Mouse (Mus musculus): ENCODE data around the gene Edc3. TPM values are rescaled to one million over a fixed set of nuclear protein-coding genes. Genes with fewer than 3 reads are reported as not detected.
A peak's percentile ranks its signal among the peaks of the same experiment; 100 is the strongest.

Edc3 gene
- polyA plus RNA-seq, 1 experiment: 8.1 TPM

- TF ChIP-seq CTCF (IDR thresholded peaks at IDR 0.05; ENCODE audit: control insufficient read depth, insufficient read depth, insufficient replicate concordance, low read depth, low read length) (no peak), POLR2A (IDR thresholded peaks at IDR 0.05; ENCODE audit: control insufficient read depth, low read depth, low read length) (no peak)
- H3K4me1 ChIP-seq (ENCODE audit: control insufficient read depth, insufficient read depth, low read length): peaks cover 14% of the 10 kb centered on the region
- H3K36me3 ChIP-seq (ENCODE audit: control insufficient read depth, insufficient read depth, low read length): no peaks in the 10 kb centered on the region
- no peak overlapping the region for H3K4me3 ChIP-seq (ENCODE audit: control insufficient read depth, low read depth, low read length)
- no peaks in the 10 kb centered on the region for H3K27me3 ChIP-seq (ENCODE audit: control insufficient read depth, insufficient read depth, low read length)
- H3K27ac ChIP-seq (ENCODE audit: control insufficient read depth, insufficient read depth, low read depth, low read length): no peak overlapping the region
Measured at GRCm38 (mm10) chr9:57686011-57686410, 22.3 kb upstream of the Edc3 start.

GRCm38 (mm10) chr9:57687751-57688150, 20.6 kb upstream of the Edc3 start, which contains the start of gene Cyp1a1:
Gene Cyp1a1 (plus strand): TSS chr9:57687928.
- no peak within 1 kb of the TSS for H3K4me3 ChIP-seq (ENCODE audit: control insufficient read depth, low read depth, low read length)
- H3K4me1 ChIP-seq (ENCODE audit: control insufficient read depth, insufficient read depth, low read length): no peaks in the 10 kb centered on the region
- H3K36me3 ChIP-seq (ENCODE audit: control insufficient read depth, insufficient read depth, low read length): no peaks in the 10 kb centered on the region
- H3K27ac ChIP-seq (ENCODE audit: control insufficient read depth, insufficient read depth, low read depth, low read length): no peak within 1 kb of the TSS
- H3K27me3 ChIP-seq (ENCODE audit: control insufficient read depth, insufficient read depth, low read length): no peaks in the 10 kb centered on the region
- TF ChIP-seq CTCF (IDR thresholded peaks at IDR 0.05; ENCODE audit: control insufficient read depth, insufficient read depth, insufficient replicate concordance, low read depth, low read length) (no peak), POLR2A (IDR thresholded peaks at IDR 0.05; ENCODE audit: control insufficient read depth, low read depth, low read length) (no peak)

- peak; percentile 19; the same call in 1 of the 2 replicates for TF ChIP-seq CTCF (IDR thresholded peaks at IDR 0.05; ENCODE audit: control insufficient read depth, insufficient read depth, insufficient replicate concordance, low read depth, low read length)
- no peak for TF ChIP-seq POLR2A (IDR thresholded peaks at IDR 0.05; ENCODE audit: control insufficient read depth, low read depth, low read length)
Measured at GRCm38 (mm10) chr9:57688158-57688557, 20.2 kb upstream of the Edc3 start.

GRCm38 (mm10) chr9:57688606-57689005, 19.7 kb upstream of the Edc3 start:
- H3K36me3 ChIP-seq (ENCODE audit: control insufficient read depth, insufficient read depth, low read length): no peaks in the 10 kb centered on the region
- TF ChIP-seq POLR2A (IDR thresholded peaks at IDR 0.05; ENCODE audit: control insufficient read depth, low read depth, low read length) (no peak), CTCF (IDR thresholded peaks at IDR 0.05; ENCODE audit: control insufficient read depth, insufficient read depth, insufficient replicate concordance, low read depth, low read length) (no peak)
- no peaks in the 10 kb centered on the region for H3K27me3 ChIP-seq (ENCODE audit: control insufficient read depth, insufficient read depth, low read length)
- no peak overlapping the region for H3K27ac ChIP-seq (ENCODE audit: control insufficient read depth, insufficient read depth, low read depth, low read length)
- no peaks in the 10 kb centered on the region for H3K4me1 ChIP-seq (ENCODE audit: control insufficient read depth, insufficient read depth, low read length)
- no peak overlapping the region for H3K4me3 ChIP-seq (ENCODE audit: control insufficient read depth, low read depth, low read length)

More at GRCm38 (mm10) chr9:57688158-57688557, 20.2 kb upstream of the Edc3 start:
- H3K4me3 ChIP-seq (ENCODE audit: control insufficient read depth, low read depth, low read length): no peak overlapping the region
- H3K27me3 ChIP-seq (ENCODE audit: control insufficient read depth, insufficient read depth, low read length): no peaks in the 10 kb centered on the region
- H3K36me3 ChIP-seq (ENCODE audit: control insufficient read depth, insufficient read depth, low read length): no peaks in the 10 kb centered on the region
- no peaks in the 10 kb centered on the region for H3K4me1 ChIP-seq (ENCODE audit: control insufficient read depth, insufficient read depth, low read length)
- H3K27ac ChIP-seq (ENCODE audit: control insufficient read depth, insufficient read depth, low read depth, low read length): no peak overlapping the region

- TF ChIP-seq CTCF (IDR thresholded peaks at IDR 0.05; ENCODE audit: control insufficient read depth, insufficient read depth, insufficient replicate concordance, low read depth, low read length): no peak
- no peak for TF ChIP-seq POLR2A (IDR thresholded peaks at IDR 0.05; ENCODE audit: control insufficient read depth, low read depth, low read length)
- Histone ChIP-seq H3K36me3 (ENCODE audit: control insufficient read depth, insufficient read depth, low read length) (no peaks in the 10 kb centered on the region), H3K27me3 (ENCODE audit: control insufficient read depth, insufficient read depth, low read length) (0 out of 2 replicates have a peak, but pooled peaks cover 2% of the 10 kb centered on the region), H3K27ac (ENCODE audit: control insufficient read depth, insufficient read depth, low read depth, low read length) (no peak overlapping the region), H3K4me3 (ENCODE audit: control insufficient read depth, low read depth, low read length) (no peak overlapping the region), H3K4me1 (ENCODE audit: control insufficient read depth, insufficient read depth, low read length) (peaks cover 11% of the 10 kb centered on the region)
Measured at GRCm38 (mm10) chr9:57694108-57694507, 14.2 kb upstream of the Edc3 start.

- peak overlapping the region; percentile 65 for H3K4me3 ChIP-seq (ENCODE audit: control insufficient read depth, low read depth, low read length)
- peaks cover 11% of the 10 kb centered on the region for H3K4me1 ChIP-seq (ENCODE audit: control insufficient read depth, insufficient read depth, low read length)
- 0 out of 2 replicates have a peak, but pooled peaks cover 2% of the 10 kb centered on the region for H3K27me3 ChIP-seq (ENCODE audit: control insufficient read depth, insufficient read depth, low read length)
- TF ChIP-seq CTCF (IDR thresholded peaks at IDR 0.05; ENCODE audit: control insufficient read depth, insufficient read depth, insufficient replicate concordance, low read depth, low read length) (no peak), POLR2A (IDR thresholded peaks at IDR 0.05; ENCODE audit: control insufficient read depth, low read depth, low read length) (no peak)
- H3K36me3 ChIP-seq (ENCODE audit: control insufficient read depth, insufficient read depth, low read length): no peaks in the 10 kb centered on the region
- no peak overlapping the region for H3K27ac ChIP-seq (ENCODE audit: control insufficient read depth, insufficient read depth, low read depth, low read length)
Measured at GRCm38 (mm10) chr9:57696380-57697285, 11.7 kb upstream of the Edc3 start.

- TF ChIP-seq CTCF (IDR thresholded peaks at IDR 0.05; ENCODE audit: control insufficient read depth, insufficient read depth, insufficient replicate concordance, low read depth, low read length) (no peak), POLR2A (IDR thresholded peaks at IDR 0.05; ENCODE audit: control insufficient read depth, low read depth, low read length) (no peak)
- H3K27me3 ChIP-seq (ENCODE audit: control insufficient read depth, insufficient read depth, low read length): 0 out of 2 replicates have a peak, but pooled peaks cover 2% of the 10 kb centered on the region
Measured at GRCm38 (mm10) chr9:57697380-57697779, 11.0 kb upstream of the Edc3 start.

More at GRCm38 (mm10) chr9:57697380-57697779, 11.0 kb upstream of the Edc3 start:
- Histone ChIP-seq H3K4me1 (ENCODE audit: control insufficient read depth, insufficient read depth, low read length) (peaks cover 11% of the 10 kb centered on the region), H3K4me3 (ENCODE audit: control insufficient read depth, low read depth, low read length) (peak overlapping the region; percentile 22; the same call in 1 of the 2 replicates), H3K36me3 (ENCODE audit: control insufficient read depth, insufficient read depth, low read length) (no peaks in the 10 kb centered on the region), H3K27ac (ENCODE audit: control insufficient read depth, insufficient read depth, low read depth, low read length) (no peak overlapping the region)

All from testis, adult 2 months (tissue).